ENCODE assay signal across 7 mouse cellular contexts in genomic region chr6:31218880-31219279, GRCm38 (mm10).
DNase-seq lines count a peak whose midpoint lies in the region; ATAC-seq and TF ChIP-seq lines count a peak whose summit lies in the region.

No protein-coding gene starts in this region.

- H3K4me3 ChIP-seq in testis, adult 2 months (ENCODE audit: control insufficient read depth, low read depth, low read length): peak overlapping the region; percentile 90; the same call in 1 of the 2 replicates
- peak overlapping the region; percentile 77 for H3K4me3 ChIP-seq in forebrain, embryonic 15.5 days
- peak overlapping the region; percentile 66; the same call in 1 of the 2 replicates for H3K4me3 ChIP-seq in liver, embryonic 13.5 days (replicated peaks)

- peaks cover 20% of the 10 kb centered on the region for H3K4me1 ChIP-seq in testis, adult 2 months (ENCODE audit: control insufficient read depth, insufficient read depth, low read length)
- peaks cover 50% of the 10 kb centered on the region for H3K4me1 ChIP-seq in forebrain, embryonic 15.5 days
- H3K4me1 ChIP-seq in liver, embryonic 13.5 days (replicated peaks): peaks cover 35% of the 10 kb centered on the region

- 38% methylated on average over 8 of the region's 8 CpGs for WGBS in forebrain, embryonic 15.5 days
- 34% methylated on average over 8 of the region's 8 CpGs for WGBS in liver, embryonic 13.5 days (ENCODE audit: insufficient replicate concordance)

- no peak for TF ChIP-seq POLR2A in testis, adult 2 months (IDR thresholded peaks at IDR 0.05; ENCODE audit: control insufficient read depth, low read depth, low read length)

- DNase-seq in testis, postnatal 14 days (ENCODE audit: low spot score): no peak
- DNase-seq in liver, embryonic 13.5 days: no peak
- DNase-seq in yolk sac, embryonic 10.5 days (ENCODE audit: low spot score): no peak
- no peak for DNase-seq in urinary bladder, postnatal 36 days (ENCODE audit: low spot score in 2 of 2)

- no peaks in the 10 kb centered on the region; the same call in 1 of the 2 replicates for H3K36me3 ChIP-seq in testis, adult 2 months (ENCODE audit: control insufficient read depth, insufficient read depth, low read length)
- H3K36me3 ChIP-seq in forebrain, embryonic 15.5 days: no peaks in the 10 kb centered on the region
- no peaks in the 10 kb centered on the region for H3K36me3 ChIP-seq in liver, embryonic 13.5 days

- H3K4me2 ChIP-seq in forebrain, embryonic 15.5 days (replicated peaks): peak overlapping the region; percentile 100
- peak overlapping the region; percentile 93; the same call in 1 of the 2 replicates for H3K4me2 ChIP-seq in liver, embryonic 13.5 days

- no peaks in the 10 kb centered on the region for H3K9me3 ChIP-seq in forebrain, embryonic 15.5 days
- H3K9me3 ChIP-seq in liver, embryonic 13.5 days (replicated peaks): no peaks in the 10 kb centered on the region

- no peak for TF ChIP-seq CTCF in testis, adult 2 months (IDR thresholded peaks at IDR 0.05; ENCODE audit: control insufficient read depth, insufficient read depth, insufficient replicate concordance, low read depth, low read length)

- peak overlapping the region; percentile 87 for H3K27ac ChIP-seq in testis, adult 2 months (ENCODE audit: control insufficient read depth, insufficient read depth, low read depth, low read length)
- H3K27ac ChIP-seq in forebrain, embryonic 15.5 days (replicated peaks): no peak overlapping the region
- no peak overlapping the region for H3K27ac ChIP-seq in liver, embryonic 13.5 days

- no peaks in the 10 kb centered on the region; the same call in none of the 2 replicates for H3K27me3 ChIP-seq in testis, adult 2 months (ENCODE audit: control insufficient read depth, insufficient read depth, low read length)
- peaks cover 51% of the 10 kb centered on the region for H3K27me3 ChIP-seq in forebrain, embryonic 15.5 days
- peaks cover 100% of the 10 kb centered on the region for H3K27me3 ChIP-seq in liver, embryonic 13.5 days

- H3K9ac ChIP-seq in forebrain, embryonic 15.5 days (replicated peaks): no peak overlapping the region
- no peak overlapping the region for H3K9ac ChIP-seq in liver, embryonic 13.5 days

- ATAC-seq in forebrain, embryonic 15.5 days (replicated peaks): no peak
- ATAC-seq in liver, embryonic 13.5 days (ENCODE audit: low read depth): no peak
- ATAC-seq in cerebellum, adult (ENCODE audit: insufficient number of reproducible peaks, low FRiP score, low TSS enrichment): no peak
